Mouse (Mus musculus) cerebellum, adult 8-10 months (tissue): ENCODE measurements around the gene Atp6v1d.

Source experiments
- DNase-seq: peaks from one replicate; pipeline ENCODE4 v3.0.0; 2022

Atp6v1d gene

GRCm38 (mm10) chr12:78861496-78862253 is at the start of gene Atp6v1d, which contains the start of gene Eif2s1:
Atp6v1d (minus strand) TSS chr12:78861638.
Eif2s1 (plus strand) TSS chr12:78861819.
- DNase-seq: peak; percentile 99

GRCm38 (mm10) chr12:78910684-78911461 is 49.4 kb upstream of the Atp6v1d start:
- no peak for DNase-seq

- DNase-seq: no peak
These were observed 46.7 kb upstream of the Atp6v1d start for GRCm38 (mm10) chr12:78908081-78908605.

- peak; percentile 62 for DNase-seq
These were observed 45.3 kb upstream of the Atp6v1d start, which contains the start of gene Plek2 for GRCm38 (mm10) chr12:78906707-78907162. Plek2 (minus strand) TSS chr12:78906964.

- no peak for DNase-seq
These were observed 43.1 kb upstream of the Atp6v1d start for GRCm38 (mm10) chr12:78904499-78904898.

- no peak for DNase-seq
These were observed 41.9 kb upstream of the Atp6v1d start for GRCm38 (mm10) chr12:78903313-78903712.

- no peak for DNase-seq
These were observed 40.0 kb upstream of the Atp6v1d start for GRCm38 (mm10) chr12:78901467-78901866.

GRCm38 (mm10) chr12:78897861-78898260 is 36.4 kb upstream of the Atp6v1d start:
- DNase-seq: no peak

- no peak for DNase-seq
These were observed 29.7 kb upstream of the Atp6v1d start for GRCm38 (mm10) chr12:78891149-78891548.

- DNase-seq: no peak
These were observed 28.6 kb upstream of the Atp6v1d start for GRCm38 (mm10) chr12:78890062-78890461.

- DNase-seq: no peak
These were observed 13.1 kb upstream of the Atp6v1d start for GRCm38 (mm10) chr12:78874581-78874980.

- no peak for DNase-seq
These were observed 6.7 kb upstream of the Atp6v1d start for GRCm38 (mm10) chr12:78868115-78868514.

- peak; percentile 14 for DNase-seq
These were observed 4.0 kb upstream of the Atp6v1d start for GRCm38 (mm10) chr12:78865434-78865833.

- DNase-seq: no peak
These were observed 854 bp upstream of the Atp6v1d start for GRCm38 (mm10) chr12:78862254-78862730.

GRCm38 (mm10) chr12:78860921-78861495 is 430 bp downstream of the Atp6v1d start:
- no peak for DNase-seq

- DNase-seq: no peak
These were observed 13.2 kb downstream of the Atp6v1d start for GRCm38 (mm10) chr12:78848246-78848645.

- DNase-seq: no peak
These were observed 19.0 kb downstream of the Atp6v1d start for GRCm38 (mm10) chr12:78842429-78842828.

GRCm38 (mm10) chr12:78839906-78840305 is 21.5 kb downstream of the Atp6v1d start:
- no peak for DNase-seq

GRCm38 (mm10) chr12:78834496-78834895 is 26.9 kb downstream of the Atp6v1d start:
- no peak for DNase-seq

- DNase-seq: no peak
These were observed 47.0 kb downstream of the Atp6v1d start for GRCm38 (mm10) chr12:78814437-78814836.

GRCm38 (mm10) chr12:78801836-78802235 is 59.6 kb downstream of the Atp6v1d start:
- DNase-seq: no peak

- no peak for DNase-seq
These were observed 61.4 kb downstream of the Atp6v1d start for GRCm38 (mm10) chr12:78800036-78800435.

GRCm38 (mm10) chr12:78794236-78794635 is 67.2 kb downstream of the Atp6v1d start:
- DNase-seq: no peak
